Mouse (Mus musculus) thymus, adult 18-20 months (tissue): Measurements from ENCODE around the gene Grik1.

Experiments
- DNase-seq, 2 experiments: peaks; one replicate each; pipeline ENCODE4 v3.0.0; 2022; ENCODE audit warnings: mixed read lengths in 2 of 2

Grik1 gene

DNA sequence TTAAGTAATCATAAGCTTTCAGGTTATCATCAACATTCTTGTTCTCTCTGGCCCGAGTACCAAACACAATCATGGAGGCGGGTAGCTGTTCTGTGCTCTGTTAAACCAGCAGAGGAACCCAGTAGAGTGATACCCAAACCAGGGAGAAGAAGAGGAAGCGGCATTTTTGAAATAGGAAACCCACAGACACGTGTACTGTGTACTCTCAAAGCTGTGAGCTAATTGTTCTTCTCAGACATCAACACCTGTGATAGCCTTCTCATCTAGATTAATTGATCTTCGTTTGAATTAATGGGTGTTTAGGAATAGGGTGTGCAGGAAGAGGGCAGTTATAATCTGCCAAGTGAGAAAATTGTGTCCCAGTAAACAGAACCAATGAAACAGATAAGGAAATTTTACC lies 333.9 kb downstream of the Grik1 start:
- no peak for DNase-seq

DNA sequence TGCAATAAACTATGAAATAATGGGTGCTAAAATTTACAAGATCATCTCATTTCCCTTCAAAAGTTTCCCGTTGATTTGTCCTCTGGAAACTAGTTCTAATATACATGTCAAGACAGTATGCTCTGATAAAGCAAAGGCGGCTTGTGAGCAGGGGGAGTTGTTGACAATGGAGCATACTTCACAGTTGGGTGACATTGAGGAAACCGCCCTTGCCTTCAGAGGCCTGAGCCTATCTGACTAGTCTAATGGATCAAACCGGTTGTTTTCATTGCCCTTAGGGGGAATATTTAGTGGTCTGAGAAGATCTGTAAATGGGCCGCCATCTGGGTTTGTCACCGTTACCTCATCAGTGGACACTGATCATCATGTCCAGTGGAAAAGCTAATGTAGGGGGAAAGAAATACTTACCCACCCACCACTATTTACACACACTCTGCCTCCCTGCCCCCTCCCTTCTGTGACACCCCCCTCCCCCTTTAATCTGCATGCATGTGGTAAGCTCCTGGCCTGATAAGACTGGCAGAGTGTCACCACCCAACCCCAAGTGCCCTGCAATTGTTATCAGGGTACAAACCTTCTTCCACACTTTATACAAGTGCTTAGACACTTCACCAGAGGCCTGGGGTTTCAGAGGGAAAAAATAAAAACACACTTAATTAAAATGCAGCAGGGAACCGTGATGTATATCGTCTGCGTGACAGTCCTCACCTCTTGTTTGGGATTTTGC lies 335.2 kb downstream of the Grik1 start:
- no peak for DNase-seq

DNA sequence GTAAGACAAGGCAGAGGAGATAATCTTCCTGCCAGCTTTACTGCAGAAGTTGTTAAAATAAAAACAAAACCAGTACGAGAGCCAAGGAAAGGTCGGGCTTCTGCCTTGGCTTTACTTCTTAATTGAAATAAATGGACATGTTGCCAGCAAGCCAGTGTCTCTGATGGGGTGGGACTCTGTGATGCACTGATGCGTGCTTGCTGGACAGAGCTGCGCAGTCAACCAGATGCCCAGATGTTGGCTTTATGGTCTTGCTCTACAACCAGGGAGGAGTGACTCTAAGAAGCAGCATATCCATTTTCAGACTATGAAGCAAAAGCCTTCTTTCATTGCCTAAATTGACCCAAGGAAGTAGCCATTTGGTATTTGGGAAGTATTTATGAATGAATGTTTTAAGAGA lies 336.9 kb downstream of the Grik1 start:
- DNase-seq = no peak

DNA sequence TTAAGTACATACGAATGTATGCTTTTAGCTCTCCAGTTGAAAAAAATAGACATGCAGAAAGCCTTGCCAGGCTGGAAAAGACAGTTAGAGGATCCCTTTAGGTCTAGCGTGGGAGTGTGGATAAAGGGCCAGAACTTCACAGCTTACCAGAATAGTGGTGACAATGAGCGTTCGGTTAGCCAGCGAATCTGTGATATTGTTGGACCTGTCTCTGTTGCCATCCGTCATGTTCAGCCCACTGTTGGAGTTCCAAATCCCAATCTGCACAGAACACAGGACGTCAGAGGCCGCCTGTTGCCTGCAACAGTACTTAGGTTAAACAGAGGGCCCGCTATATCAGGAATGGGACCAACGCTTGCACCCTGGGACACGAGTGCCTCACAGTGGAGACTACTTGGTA lies 340.2 kb downstream of the Grik1 start:
- DNase-seq = no peak

DNA sequence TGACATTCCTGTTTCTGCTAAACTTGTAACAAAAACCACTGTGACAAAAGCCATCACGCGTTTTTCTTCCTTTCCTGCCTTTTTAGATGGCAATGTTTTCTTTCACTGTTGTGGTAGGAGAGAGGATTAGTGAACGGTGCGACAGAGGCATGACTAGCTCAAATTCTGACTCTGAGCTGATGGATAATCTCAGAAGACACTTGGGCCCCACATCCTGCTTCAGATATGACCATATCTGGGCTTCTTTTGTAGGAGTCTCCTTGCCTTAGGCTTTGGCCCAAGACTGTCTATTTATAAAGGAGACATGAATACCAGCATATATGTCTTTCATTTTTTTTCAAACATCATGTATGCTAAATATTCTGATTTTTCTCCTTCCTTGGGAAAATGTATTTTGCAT lies 341.9 kb downstream of the Grik1 start:
- DNase-seq = no peak

DNA sequence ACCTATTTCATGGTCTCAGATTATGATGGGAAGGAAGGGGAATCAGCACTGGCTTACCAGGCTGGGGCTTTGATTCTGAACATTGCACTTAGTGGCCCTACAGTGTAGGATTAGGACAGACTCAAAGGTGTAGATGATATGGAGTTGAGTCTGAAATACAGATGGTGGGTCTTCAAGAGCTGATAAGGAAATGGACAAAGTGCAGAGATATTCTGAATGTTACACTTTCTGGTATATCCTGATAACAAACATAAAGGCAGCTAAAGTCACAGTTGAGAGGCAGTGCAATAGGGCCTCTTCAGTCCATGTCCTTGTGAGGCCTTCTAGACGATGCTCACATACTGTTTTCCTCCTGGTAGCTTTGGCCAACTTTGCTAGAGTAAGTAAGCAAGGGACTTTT lies 345.7 kb downstream of the Grik1 start:
- DNase-seq = no peak

DNA sequence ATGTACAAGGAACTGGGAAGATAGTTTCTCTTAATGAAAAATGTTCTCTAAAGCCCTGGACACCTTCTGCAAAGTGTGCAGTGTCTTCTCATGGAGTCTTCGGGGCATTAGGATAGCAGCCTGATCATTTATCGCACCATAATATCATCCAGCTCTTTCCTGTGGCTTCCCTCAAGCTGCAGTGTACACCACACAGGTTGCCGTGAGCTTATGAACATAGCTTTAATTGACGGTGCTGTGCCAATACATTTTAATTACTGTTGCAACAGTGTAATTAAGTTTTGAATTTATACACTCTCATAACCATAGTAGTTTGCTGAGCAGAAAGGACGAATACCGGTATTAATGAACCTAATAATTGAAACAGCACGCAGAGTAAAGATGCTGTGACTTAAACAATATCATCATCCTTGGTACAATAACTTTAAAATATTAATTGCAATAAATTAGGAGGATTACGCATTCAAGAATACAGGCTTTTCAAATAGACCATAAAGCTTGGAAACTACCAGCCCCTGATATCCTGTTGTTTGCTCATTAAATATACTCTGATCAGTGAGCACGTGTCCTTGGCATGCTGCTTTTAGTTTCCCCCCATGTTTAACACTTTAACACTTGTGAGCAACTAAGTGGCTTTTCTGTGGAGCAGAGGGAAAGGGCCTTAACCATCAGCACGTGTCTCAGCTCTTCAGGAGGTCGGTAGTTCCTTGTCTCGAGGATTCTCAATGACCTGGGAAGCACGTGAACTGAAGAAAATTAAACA lies 347.8 kb downstream of the Grik1 start:
- no peak for DNase-seq

DNA sequence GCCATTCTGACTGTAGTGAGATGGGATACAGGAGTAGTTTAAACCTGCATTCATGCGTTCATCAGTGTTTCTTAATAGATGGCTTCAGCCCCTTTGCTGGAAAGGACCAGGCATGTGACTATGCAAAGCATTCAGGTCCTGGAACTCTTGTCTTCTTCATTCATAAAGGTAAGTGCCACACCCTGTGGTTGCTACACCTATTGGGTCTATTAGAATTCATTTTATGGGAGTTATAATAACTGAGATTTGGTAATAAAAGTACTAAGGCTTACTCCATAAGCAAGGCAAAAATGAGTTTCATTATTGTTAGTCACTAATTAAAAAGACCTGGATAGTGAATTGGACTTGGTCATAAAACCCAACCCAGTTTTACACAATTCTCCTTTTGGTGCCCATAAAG lies 355.4 kb downstream of the Grik1 start:
- DNase-seq = no peak

DNA sequence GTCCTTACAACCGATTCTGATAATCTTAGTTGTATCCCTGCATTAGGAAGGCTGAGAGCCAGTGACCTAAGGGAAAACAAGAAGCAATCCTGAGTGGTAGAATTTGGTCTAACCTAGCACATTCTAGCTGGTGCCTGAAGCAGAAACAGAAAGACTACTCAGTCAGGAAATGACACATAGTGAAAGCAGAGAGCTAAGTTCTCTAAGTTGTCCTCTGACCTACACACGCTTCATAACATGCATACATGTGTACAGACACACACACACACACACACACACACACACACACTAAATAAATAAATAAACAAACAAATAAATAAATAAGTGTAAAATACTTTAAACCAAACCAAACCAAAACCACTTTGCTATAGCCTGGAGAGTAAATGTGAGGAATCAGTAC lies 358.7 kb downstream of the Grik1 start:
- no peak for DNase-seq

DNA sequence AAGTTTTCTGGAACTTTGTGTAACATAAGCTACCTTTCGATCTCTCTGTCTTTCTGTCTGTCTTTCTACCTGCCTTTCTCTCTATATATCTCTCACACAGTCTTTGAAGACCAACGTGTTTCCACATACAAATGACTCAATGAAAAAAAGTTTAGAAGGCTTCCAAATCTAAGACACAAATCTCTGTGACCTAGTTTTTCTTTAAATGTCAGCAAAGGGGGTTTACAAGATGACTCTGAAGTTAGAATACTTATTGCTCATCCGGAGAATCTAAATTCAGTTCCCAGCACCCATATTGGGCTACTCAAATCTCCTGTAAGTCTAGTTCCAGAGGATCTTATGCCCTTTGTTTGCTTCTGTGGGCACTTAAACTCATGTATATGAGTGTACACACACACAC lies 359.5 kb downstream of the Grik1 start:
- no peak for DNase-seq

DNA sequence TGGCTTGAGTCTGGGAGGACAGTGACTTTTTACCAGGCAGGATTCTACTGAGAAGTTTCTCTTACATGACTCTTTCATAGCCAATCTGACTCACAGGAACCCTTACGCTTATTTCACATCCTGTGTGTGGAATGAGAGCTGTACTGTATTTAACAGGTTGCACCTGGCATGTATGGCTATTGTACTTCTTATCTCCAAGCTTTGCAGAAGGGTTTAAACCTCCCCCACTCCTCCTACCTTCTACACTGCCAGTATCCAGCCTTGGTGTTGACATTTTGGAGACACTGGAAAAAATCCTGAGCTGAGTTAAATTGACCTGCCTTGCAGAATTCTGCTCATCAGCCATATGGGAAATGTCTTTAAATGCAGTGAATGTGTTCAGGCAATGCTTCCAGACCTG lies 361.4 kb downstream of the Grik1 start:
- no peak for DNase-seq

DNA sequence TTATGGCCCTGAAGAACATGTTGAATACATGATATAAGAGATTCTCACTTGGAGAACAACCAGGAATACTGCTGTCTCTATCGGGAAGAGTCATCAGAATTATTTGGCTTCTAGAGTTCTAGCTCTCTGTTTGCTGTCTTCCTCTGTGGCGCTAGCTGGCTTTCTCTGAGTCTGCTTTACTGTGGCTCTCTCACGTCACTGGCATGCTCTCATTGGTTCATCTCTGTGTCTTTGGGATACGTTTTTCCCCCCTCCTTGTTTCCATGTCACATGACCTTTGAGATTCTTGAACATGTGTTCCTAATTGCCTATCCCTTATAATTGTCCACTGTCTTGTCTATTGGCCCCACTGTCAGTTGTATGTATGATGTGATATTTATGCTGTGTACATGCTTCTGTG lies 372.2 kb downstream of the Grik1 start:
- no peak for DNase-seq

DNA sequence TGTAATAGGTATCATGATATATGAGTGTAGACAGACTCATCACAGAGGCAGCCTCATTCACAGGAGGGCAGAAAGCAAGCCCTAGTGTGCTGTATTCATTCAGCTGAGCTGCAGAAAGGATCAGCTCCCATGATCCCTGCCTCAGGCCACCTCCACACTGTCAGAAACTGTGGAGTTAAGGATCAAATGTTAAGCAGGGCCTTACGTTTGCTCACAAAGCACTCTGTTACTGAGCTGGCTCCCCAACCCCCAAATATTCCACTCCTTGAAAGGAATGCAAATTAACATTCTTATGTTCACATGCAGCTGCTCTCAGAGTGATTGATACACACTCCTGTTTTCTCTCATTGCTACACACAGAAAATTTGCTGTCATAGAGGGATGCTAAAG lies 372.9 kb downstream of the Grik1 start:
- DNase-seq = no peak

DNA sequence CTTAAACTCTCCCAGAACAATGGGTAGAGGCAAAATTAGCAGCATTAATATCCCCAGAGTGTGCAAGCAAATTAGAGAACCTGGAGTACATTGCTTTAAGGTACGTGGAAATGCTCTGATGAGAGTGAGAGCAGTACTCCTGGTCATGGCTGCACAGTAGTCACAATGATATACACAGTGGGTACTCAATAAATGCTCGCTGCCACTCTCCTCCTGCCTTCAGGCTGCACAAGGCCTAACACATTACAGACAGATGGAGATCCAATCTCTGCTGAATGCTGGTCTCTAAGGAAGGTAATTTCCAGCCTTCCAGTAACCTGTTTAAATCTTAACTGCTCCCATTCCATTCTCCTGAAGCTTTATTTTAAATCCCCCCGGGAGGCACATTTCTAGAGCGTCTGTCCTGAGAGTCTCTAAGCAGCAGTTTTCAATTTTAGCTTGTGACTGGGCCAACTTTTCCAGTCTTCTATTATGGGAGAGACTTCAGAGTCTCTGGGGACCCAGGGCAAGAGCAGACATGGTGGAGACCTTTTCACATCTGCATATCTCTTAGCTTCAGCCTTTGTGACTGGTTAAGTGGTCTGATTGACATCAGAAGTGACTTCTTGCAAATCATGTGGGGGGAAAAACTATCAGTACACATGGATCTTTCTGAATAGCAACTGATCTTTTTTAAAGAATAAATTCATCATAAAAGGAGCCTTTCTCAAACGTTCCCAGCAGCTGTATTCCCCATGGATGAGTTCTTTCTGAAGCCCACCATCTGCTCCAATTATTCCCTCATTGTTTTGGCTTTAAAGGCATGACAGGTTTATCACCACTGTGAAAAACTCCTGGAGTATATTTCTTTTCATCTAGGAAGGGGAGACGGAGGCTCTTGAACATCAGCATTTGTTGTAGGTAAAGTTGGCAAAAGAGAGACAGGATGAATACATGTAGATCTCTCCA lies 373.6 kb downstream of the Grik1 start:
- DNase-seq = no peak

DNA sequence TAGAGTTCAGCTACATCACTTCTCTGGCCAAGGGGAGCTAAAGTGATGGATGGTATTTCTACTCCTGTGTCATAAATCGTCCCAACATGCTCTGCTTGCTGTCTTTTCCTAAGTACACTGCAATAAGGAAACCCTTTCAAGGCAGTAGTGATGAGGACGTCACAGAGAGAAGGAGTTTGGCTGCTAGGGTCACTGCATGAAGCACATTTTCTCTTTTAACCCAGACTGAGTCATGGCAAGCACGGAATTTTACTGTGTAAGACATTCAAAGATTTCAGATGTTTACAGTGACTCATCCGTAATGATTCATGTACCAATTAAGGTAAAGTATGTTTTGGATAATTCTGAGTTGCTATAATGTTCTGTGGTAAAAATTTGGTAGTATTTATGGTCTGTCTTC lies 374.9 kb downstream of the Grik1 start:
- DNase-seq = no peak

DNA sequence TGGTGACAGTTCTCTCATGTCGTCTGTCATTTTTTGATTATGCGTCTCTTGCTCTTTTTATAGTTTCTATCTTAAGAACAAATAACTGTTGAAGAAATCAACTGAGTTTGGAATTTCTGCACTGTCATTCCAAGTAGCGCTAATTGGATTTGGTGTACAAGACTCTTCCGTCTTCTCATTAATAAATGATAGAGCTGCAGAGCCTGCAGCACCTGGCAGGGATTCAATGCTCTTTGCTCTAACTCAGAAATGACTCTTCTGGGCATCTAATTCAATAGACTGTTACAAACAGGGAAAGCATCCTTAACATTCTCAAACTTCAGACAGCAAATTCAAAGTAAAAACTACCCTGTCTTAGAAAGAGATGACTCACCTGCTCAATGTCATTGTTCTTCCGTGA lies 376.3 kb downstream of the Grik1 start:
- DNase-seq = no peak

DNA sequence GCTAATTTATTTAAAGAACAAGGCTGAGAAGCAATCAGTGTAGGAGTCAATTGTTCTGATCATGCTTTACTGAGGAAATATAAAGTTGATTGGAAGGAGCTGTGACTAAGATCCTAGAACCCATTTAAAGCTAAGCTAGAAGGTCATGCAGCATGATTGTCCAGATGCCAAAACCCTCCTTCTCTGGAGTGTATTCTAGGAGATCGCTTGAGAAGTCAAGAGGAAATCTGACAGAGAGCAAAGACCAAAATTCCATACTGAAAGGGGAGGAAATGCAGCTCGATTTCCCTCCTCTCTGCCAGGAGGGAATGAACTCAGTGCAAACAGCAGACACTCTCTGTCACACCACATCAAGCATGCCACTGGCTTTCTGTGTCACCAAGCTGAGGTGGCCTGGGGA lies 378.9 kb downstream of the Grik1 start:
- DNase-seq = no peak

DNA sequence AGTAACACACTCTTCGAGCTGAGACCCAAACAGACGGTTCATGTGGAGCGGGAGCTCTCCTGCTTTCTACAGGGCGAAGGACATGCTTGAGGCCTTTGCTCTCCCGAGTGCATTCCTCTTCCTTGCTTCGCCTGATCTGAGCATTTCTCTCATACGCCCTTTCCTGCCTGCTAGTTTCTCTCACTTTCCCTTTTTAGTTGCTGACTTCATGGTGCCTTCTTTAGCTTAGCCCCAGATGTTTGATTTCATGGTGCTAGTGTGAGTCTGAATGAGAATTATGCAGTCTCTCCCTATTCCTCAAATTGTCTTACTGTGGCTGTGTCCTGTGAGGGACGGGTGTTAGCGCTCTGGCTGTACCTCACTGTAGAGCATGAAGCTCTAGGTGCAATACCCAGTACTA lies 388.0 kb downstream of the Grik1 start:
- no peak for DNase-seq

DNA sequence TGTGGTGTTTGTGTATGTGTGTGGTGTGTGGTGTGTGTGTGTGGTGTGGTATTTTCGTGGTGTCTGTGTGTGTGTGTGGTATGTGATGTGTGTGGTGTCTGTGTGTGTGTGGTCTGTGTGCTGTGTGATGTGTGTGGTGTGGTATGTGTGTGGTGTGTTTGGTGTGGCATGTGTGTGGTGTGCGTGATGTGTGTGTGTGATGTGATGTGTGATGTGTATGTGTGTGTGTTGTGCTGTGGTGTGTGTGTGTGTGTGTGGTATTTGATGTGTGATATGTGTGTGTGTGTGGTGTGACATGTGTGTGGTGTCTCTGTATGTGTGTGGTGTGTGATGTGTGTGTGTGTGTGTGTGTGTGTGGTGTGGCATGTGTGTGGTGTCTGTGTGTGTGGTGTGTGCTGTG lies 388.9 kb downstream of the Grik1 start:
- DNase-seq = no peak

DNA sequence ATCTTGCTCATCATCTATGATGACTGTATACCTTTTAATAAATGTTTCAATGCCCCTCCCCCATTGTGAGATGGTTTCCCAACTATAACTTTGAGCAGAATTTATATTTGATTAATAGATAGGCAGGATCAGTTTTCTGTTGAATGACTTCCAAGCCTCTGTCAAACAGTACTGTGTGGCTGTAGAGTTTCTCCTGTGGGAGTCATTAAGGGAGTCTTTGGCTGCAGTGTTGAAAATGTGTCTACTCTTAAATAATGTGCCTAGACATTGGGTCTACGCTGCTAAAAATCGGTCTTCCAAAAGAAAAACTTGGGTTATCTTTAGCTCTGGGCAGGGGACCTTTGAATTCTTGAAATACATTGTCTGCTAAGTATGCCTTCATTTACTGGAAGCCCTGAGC lies 414.1 kb downstream of the Grik1 start:
- DNase-seq = no peak

DNA sequence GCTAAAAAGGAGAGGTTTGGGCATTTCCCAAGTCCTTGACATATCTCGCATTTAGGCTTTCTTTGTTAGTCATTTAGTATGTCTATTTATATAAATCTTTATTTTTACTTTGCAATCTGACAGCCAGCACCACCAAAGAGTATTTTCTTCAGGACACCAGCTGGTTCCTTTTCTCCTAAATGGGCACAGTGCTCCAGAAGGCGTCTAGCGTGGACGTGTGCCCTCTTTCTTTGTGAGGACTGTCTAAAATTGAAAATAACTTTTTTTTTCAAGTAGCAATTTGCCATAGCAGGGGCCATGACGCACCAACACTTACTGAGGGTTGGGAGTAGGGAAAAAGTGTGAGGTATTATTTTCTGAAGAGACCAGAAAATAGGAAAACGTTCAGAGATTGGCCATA lies 425.5 kb downstream of the Grik1 start:
- DNase-seq = no peak

DNA sequence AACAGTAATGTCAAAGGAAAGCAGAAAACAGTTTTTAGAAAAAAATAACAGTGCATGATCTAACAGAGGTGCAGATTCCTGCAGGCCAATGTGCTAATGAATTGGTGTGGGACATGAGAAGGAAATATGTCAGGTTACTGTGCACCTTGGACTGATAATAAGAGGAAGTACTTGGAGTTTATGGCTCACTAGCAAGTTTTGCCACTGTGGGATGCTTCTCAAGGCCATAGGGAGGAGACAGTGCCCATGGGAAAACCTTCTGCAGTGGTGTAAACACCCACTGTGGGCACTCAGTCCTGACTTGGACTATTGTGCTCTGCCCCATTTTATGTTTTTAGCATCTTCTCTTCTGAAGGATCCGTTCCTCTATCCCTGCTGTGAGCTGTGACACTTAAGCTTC lies 428.3 kb downstream of the Grik1 start:
- DNase-seq = no peak

DNA sequence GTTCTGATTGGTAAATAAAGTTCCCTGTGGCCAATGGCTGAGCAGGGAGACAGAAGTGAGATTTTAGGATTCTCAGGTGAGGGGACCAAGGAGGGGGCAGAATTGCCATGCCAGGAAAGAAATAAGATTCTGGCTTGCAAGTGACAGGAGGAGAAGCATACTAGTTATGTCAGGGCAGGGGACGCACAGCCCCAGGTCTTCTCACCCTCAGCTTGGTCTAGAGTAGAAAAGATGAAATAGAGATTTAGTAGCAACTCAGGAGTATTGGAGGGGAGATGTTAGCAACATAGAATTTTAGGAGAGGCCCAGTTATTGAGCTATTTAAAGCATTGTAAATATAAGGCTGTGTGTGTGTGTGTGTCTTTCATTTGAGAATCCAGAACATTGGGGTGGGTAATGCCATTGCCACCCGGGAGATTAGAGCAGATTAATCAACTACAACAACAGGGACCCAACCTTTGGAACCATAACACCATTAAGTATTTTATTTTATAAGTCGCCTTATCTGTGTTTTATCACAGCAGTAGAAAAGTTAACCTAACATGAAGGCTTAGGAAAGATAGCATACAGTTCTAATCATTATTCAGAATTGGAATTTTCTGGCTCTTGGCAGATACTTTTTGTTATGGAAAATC lies 436.5 kb downstream of the Grik1 start:
- DNase-seq = no peak
